In genomic region chr13:24831353-24832130, GRCm38 (mm10) we compare ENCODE assay signal across 8 mouse cellular contexts. TPM values are rescaled to one million over a fixed set of nuclear protein-coding genes. Genes with fewer than 3 reads are reported as not detected.
DNase-seq lines count a peak whose midpoint lies in the region; ATAC-seq and TF ChIP-seq lines count a peak whose summit lies in the region.

TSS of gene Acot13 (minus strand) at chr13:24831540.
TSS of gene Tdp2 (plus strand) at chr13:24831679.

- H3K4me1 ChIP-seq in bone marrow, adult 2 months (ENCODE audit: control insufficient read depth, insufficient read depth, low read length) = no peaks in the 10 kb centered on the region
- H3K4me1 ChIP-seq in embryonic facial prominence, embryonic 15.5 days = peaks cover 22% of the 10 kb centered on the region
- H3K4me1 ChIP-seq in kidney, embryonic 14.5 days (ENCODE audit: control insufficient read depth, insufficient read depth, low read length) = peaks cover 18% of the 10 kb centered on the region
- H3K4me1 ChIP-seq in limb, embryonic 15.5 days = peaks cover 22% of the 10 kb centered on the region

- H3K36me3 ChIP-seq in embryonic facial prominence, embryonic 15.5 days = 0 out of 2 replicates have a peak, but pooled peaks cover 5% of the 10 kb centered on the region
- H3K36me3 ChIP-seq in kidney, embryonic 14.5 days (ENCODE audit: control insufficient read depth, insufficient read depth, low read length) = peaks cover 4% of the 10 kb centered on the region; the same call in 1 of the 2 replicates
- no peaks in the 10 kb centered on the region; the same call in 1 of the 2 replicates for H3K36me3 ChIP-seq in limb, embryonic 15.5 days

- peak; percentile 96 for ATAC-seq in embryonic facial prominence, embryonic 15.5 days (ENCODE audit: insufficient number of reproducible peaks, low FRiP score, low TSS enrichment, low read depth)
- peak; percentile 97 for ATAC-seq in kidney, embryonic 14.5 days (ENCODE audit: low FRiP score, low TSS enrichment)
- peak; percentile 96 for ATAC-seq in limb, embryonic 15.5 days (ENCODE audit: insufficient number of reproducible peaks, low FRiP score, low TSS enrichment, low read depth)

- DNase-seq in 416B (ENCODE audit: low read depth) = peak; percentile 97
- peak; percentile 93 to 94 for DNase-seq in heart, adult 9 months (ENCODE audit: low spot score in 2 of 2)
- peak; percentile 85 to 89 for DNase-seq in monocyte, adult 2 months (ENCODE audit: low read depth in 1 of 2, low spot score in 2 of 2)
- peak; percentile 94 to 96 for DNase-seq in spleen, postnatal 36 days (ENCODE audit: low spot score in 2 of 2)

- TF ChIP-seq POLR2A in bone marrow, adult 2 months (IDR thresholded peaks at IDR 0.05; ENCODE audit: borderline replicate concordance, control insufficient read depth, low read depth, low read length) = peak; percentile 94

- peak within 1 kb of the TSS; percentile 98 for H3K4me3 ChIP-seq in bone marrow, adult 2 months (replicated peaks; ENCODE audit: control insufficient read depth, low read depth, low read length)
- peak within 1 kb of the TSS; percentile 92 for H3K4me3 ChIP-seq in embryonic facial prominence, embryonic 15.5 days (replicated peaks)
- peak within 1 kb of the TSS; percentile 95 for H3K4me3 ChIP-seq in kidney, embryonic 14.5 days (ENCODE audit: low read length)
- H3K4me3 ChIP-seq in limb, embryonic 15.5 days = peak within 1 kb of the TSS; percentile 95

- WGBS in bone marrow, adult 2 months = under 1% methylated on average over 90 of the region's 90 CpGs
- WGBS in embryonic facial prominence, embryonic 15.5 days = under 1% methylated on average over 90 of the region's 90 CpGs
- WGBS in kidney, embryonic 14.5 days = under 1% methylated on average over 85 of the region's 90 CpGs
- WGBS in limb, embryonic 15.5 days = under 1% methylated on average over 81 of the region's 90 CpGs

- H3K27me3 ChIP-seq in embryonic facial prominence, embryonic 15.5 days = no peaks in the 10 kb centered on the region
- no peaks in the 10 kb centered on the region for H3K27me3 ChIP-seq in kidney, embryonic 14.5 days (ENCODE audit: control insufficient read depth, insufficient read depth, low read length)
- no peaks in the 10 kb centered on the region for H3K27me3 ChIP-seq in limb, embryonic 15.5 days

- TF ChIP-seq CTCF in bone marrow, adult 2 months (IDR thresholded peaks at IDR 0.05; ENCODE audit: control insufficient read depth, insufficient read depth, low read length) = peak; percentile 13; the same call in 1 of the 2 replicates

- peak within 1 kb of the TSS; percentile 85 for H3K9ac ChIP-seq in embryonic facial prominence, embryonic 15.5 days
- peak within 1 kb of the TSS; percentile 95 for H3K9ac ChIP-seq in kidney, embryonic 14.5 days (ENCODE audit: low read depth, low read length)
- peak within 1 kb of the TSS; percentile 95 for H3K9ac ChIP-seq in limb, embryonic 15.5 days

- peak within 1 kb of the TSS; percentile 96 for H3K27ac ChIP-seq in bone marrow, adult 2 months (ENCODE audit: control insufficient read depth, insufficient read depth, low read depth, low read length, poor library complexity)
- peak within 1 kb of the TSS; percentile 92 for H3K27ac ChIP-seq in embryonic facial prominence, embryonic 15.5 days (replicated peaks)
- H3K27ac ChIP-seq in kidney, embryonic 14.5 days (ENCODE audit: low read depth, low read length) = peak within 1 kb of the TSS; percentile 92
- peak within 1 kb of the TSS; percentile 92 for H3K27ac ChIP-seq in limb, embryonic 15.5 days

- H3K9me3 ChIP-seq in embryonic facial prominence, embryonic 15.5 days (replicated peaks) = no peaks in the 10 kb centered on the region
- no peaks in the 10 kb centered on the region for H3K9me3 ChIP-seq in kidney, embryonic 14.5 days (ENCODE audit: control insufficient read depth, low read length)
- no peaks in the 10 kb centered on the region for H3K9me3 ChIP-seq in limb, embryonic 15.5 days

- H3K4me2 ChIP-seq in embryonic facial prominence, embryonic 15.5 days (replicated peaks) = peak within 1 kb of the TSS; percentile 69
- peak within 1 kb of the TSS; percentile 73 for H3K4me2 ChIP-seq in kidney, embryonic 14.5 days (replicated peaks; ENCODE audit: low read depth, low read length)
- peak within 1 kb of the TSS; percentile 66 for H3K4me2 ChIP-seq in limb, embryonic 15.5 days

RNA-seq across cellular contexts. Expression of gene Acot13, which starts in this region (rescaled TPM):
- polyA plus RNA-seq in bone marrow, adult 2 months (2011; ENCODE audit: insufficient read depth, insufficient read length, low replicate concordance, missing spikeins) = 19.8 and 37.3 TPM in 2 replicates
- 74.7 and 75.0 TPM in 2 replicates for polyA plus RNA-seq in embryonic facial prominence, embryonic 15.5 days (2015; fragmentation: Nextera tagmentation; extraction: Ambion mirVana)
- polyA plus RNA-seq in kidney, embryonic 14.5 days (2014; fragmentation: Nextera tagmentation; extraction: Ambion mirVana) = 81.8 and 91.6 TPM in 2 replicates
- 66.3 and 75.3 TPM in 2 replicates for polyA plus RNA-seq in limb, embryonic 15.5 days (2015; fragmentation: Nextera tagmentation; extraction: Ambion mirVana)

RNA-seq across cellular contexts. Expression of gene Tdp2, which starts in this region (rescaled TPM):
- polyA plus RNA-seq in bone marrow, adult 2 months (2011; ENCODE audit: insufficient read depth, insufficient read length, low replicate concordance, missing spikeins) = 26.5 and 37.7 TPM in 2 replicates
- polyA plus RNA-seq in embryonic facial prominence, embryonic 15.5 days (2015; fragmentation: Nextera tagmentation; extraction: Ambion mirVana) = 48.0 and 49.4 TPM in 2 replicates
- polyA plus RNA-seq in kidney, embryonic 14.5 days (2014; fragmentation: Nextera tagmentation; extraction: Ambion mirVana) = 68.8 and 79.9 TPM in 2 replicates
- 44.3 and 46.2 TPM in 2 replicates for polyA plus RNA-seq in limb, embryonic 15.5 days (2015; fragmentation: Nextera tagmentation; extraction: Ambion mirVana)

Comparison
In these comparisons a context has a peak if more than half of its experiments do, and no peak if none do; other contexts are left out.
1. Peak in every context shown above with its lines: DNase-seq, ATAC-seq, H3K4me3 ChIP-seq and H3K27ac ChIP-seq.